Mouse (Mus musculus) macrophage (primary cell): ENCODE measurements at regions not wholly inside any gene's neighbourhood (a gene's known extent, or its start where the extent isn't known, plus 50 kb on each side); places are given as distances from the start of the nearest gene placed in this dataset.
"Not testable (repeated sequence)": the region's sequence is repeated elsewhere in the genome, so short reads cannot be mapped to it uniquely, and the experiment has no call there.

ENCODE experiments used
- H3K27ac ChIP-seq: fragments of 350-480 bp; formaldehyde crosslinking; 2 replicates; pipeline ENCODE4 v1.9.0; 2021
- H3K36me3 ChIP-seq: fragments of 350-480 bp; formaldehyde crosslinking; 2 replicates; pipeline ENCODE4 v1.9.0; 2021; ENCODE audit errors: inconsistent target
- H3K4me3 ChIP-seq: fragments of 350-480 bp; formaldehyde crosslinking; 2 replicates; pipeline ENCODE4 v1.9.0; 2021; ENCODE audit errors: inconsistent target
- H3K79me2 ChIP-seq: fragments of 350-480 bp; formaldehyde crosslinking; 2 replicates; pipeline ENCODE4 v1.9.0; 2021; ENCODE audit errors: inconsistent target
- WGBS: methylation state at CpG from one replicate; pipeline ENCODE4 v1.1.7; 2026; ENCODE audit warnings: inconsistent platforms; ENCODE audit not compliant: missing documents; 5-methylcytosine and 5-hydroxymethylcytosine counted together

DNA sequence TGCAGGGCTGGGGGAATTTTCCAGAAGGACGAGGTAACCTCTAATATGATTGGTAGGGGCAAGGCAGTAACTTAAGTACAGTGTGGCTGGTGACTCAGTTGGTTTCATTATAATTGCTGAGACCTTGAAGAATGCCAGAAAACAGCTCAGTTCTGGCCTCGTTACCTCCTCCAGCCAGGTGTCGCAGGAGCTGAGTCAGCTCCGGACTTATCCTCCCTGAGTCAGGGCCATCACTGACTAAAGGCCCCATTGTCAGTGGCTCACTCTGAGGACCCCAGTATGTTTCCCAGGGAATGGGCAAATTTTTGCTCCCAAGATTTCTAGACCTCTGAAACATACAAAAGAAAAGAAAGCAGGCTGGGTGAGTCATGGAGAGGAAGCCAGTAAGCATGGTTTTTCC lies 154.6 kb upstream of the Hs6st1 start:
- Histone ChIP-seq H3K4me3 (no peak overlapping the region), H3K27ac (no peak overlapping the region), H3K79me2 (no peaks in the 10 kb centered on the region), H3K36me3 (no peaks in the 10 kb centered on the region)
- WGBS: 91% methylated on average over 4 of the region's 4 CpGs

DNA sequence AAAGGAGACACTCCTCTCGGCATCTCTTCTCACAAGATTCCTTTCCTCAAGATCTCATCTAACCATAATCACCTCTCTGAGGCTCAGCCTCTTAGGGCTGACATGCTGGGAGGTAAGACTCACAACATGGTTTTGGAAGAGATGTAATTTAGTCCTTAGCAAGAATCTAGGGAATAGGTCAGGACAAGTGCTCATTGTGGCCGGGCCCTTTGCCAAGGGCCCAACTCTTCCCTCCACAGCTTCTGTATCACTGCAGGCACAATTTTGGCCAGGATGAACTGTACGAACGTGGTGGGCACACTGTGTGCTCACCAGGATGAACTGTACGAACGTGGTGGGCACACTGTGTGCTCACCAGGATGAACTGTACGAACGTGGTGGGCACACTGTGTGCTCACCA lies 154.0 kb upstream of the Hs6st1 start:
- not testable (repeated sequence) for H3K79me2 ChIP-seq
- WGBS: 93% methylated on average over 4 of the region's 8 CpGs

DNA sequence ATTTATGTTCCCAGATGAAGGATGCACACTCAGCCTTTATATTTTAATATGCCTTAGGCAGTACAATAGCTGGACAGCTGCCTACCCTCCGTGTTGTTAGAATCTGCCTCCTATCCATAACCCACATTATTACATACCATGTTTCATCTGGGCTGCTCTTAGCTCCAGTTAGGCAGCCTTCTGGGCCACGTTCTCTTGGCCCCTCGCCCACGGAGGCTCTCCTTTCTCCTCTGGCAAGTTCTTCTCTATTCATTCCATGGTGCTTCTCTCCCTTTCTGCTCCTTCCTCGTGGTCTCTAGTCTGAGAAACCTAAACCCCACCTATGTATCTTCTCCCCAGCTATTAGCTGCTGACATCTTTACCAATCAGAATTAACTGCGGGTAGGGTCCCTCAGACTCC lies 152.7 kb upstream of the Hs6st1 start:
- H3K27ac ChIP-seq: no peak overlapping the region
- 86% methylated on average over 6 of the region's 6 CpGs for WGBS
- H3K79me2 ChIP-seq: no peaks in the 10 kb centered on the region
- H3K4me3 ChIP-seq: no peak overlapping the region
- no peaks in the 10 kb centered on the region for H3K36me3 ChIP-seq

More for the DNA sequence above, 154.0 kb upstream of the Hs6st1 start:
- H3K4me3 ChIP-seq, H3K36me3 ChIP-seq, H3K27ac ChIP-seq: not testable (repeated sequence)

DNA sequence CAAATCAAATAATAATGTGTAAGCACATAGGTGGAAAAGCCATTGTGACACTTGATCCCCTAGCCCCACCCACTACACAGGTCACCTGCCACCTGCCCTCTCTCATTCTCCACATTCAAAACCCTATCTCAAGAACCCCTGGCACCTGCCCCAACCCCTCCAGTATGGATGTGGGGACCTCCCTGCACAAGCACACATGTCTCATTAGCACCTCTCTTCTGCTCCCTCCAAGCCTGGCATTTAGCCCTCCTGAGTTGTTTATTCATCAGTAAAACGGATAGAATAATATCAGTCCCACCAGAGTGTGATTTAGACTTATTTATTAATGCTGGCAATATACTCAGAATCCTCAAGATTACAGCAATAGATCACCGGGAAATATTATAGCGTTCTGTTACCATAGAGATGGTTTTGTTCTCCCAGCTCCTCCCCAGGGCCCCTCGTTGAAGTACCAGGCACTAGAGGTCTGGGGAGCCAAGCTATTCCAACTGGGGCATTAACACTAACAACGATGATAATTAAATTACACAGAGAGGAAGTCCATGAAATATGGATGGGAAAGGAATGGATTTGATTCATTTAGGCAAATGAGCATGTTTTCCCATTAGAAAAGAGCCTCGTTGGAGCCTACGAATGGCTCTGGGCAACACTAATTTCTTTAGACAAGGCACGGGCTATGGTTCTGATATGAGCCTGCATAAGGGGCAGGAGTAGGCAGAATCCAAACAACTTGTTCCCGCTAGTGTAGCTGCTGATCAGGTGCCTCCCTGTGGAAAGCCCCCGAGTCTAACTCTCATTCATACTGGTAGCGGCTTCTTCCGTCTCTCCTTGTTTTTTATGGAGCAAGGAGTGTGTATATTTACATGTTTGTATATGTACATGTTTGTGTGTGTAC lies 148.1 kb upstream of the Hs6st1 start:
- H3K36me3 ChIP-seq: no peaks in the 10 kb centered on the region
- no peak overlapping the region for H3K27ac ChIP-seq
- 93% methylated on average over 12 of the region's 12 CpGs for WGBS
- no peaks in the 10 kb centered on the region for H3K79me2 ChIP-seq
- H3K4me3 ChIP-seq: no peak overlapping the region

DNA sequence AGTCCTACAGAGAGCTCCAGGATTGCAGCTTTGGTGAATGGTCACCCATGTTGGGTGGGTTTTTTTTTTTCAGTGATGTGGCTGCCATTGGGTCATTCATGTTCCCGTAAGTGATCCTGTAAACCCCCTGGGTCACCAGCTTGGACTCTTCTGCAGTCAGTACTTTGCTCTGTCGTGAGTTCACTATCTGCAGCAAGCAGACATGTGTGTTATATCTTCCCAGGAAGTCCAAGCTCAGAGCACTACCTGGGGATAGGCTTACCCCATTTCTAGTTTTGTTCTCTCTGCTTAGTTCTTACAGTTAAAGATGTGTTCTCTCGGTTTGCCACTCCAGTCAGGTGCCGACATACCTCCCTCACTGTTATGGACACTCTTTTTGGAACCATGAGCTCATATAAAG lies 143.4 kb upstream of the Hs6st1 start:
- no peak overlapping the region for H3K27ac ChIP-seq
- 97% methylated on average over 4 of the region's 4 CpGs for WGBS
- no peak overlapping the region for H3K4me3 ChIP-seq
- H3K79me2 ChIP-seq: no peaks in the 10 kb centered on the region
- no peaks in the 10 kb centered on the region for H3K36me3 ChIP-seq

- H3K4me3 ChIP-seq: no peak overlapping the region
- 61% methylated on average over 4 of the region's 4 CpGs for WGBS
- H3K36me3 ChIP-seq: no peaks in the 10 kb centered on the region
- H3K79me2 ChIP-seq: no peaks in the 10 kb centered on the region
- no peak overlapping the region for H3K27ac ChIP-seq
Measured at GRCm38 (mm10) chr1:35925301-35925700, 142.9 kb upstream of the Hs6st1 start.

- H3K79me2 ChIP-seq: no peaks in the 10 kb centered on the region
- WGBS: 73% methylated on average over 5 of the region's 5 CpGs
- no peaks in the 10 kb centered on the region for H3K36me3 ChIP-seq
- no peak overlapping the region for H3K4me3 ChIP-seq
- H3K27ac ChIP-seq: no peak overlapping the region
Measured at GRCm38 (mm10) chr1:35926191-35927048, 141.8 kb upstream of the Hs6st1 start.

DNA sequence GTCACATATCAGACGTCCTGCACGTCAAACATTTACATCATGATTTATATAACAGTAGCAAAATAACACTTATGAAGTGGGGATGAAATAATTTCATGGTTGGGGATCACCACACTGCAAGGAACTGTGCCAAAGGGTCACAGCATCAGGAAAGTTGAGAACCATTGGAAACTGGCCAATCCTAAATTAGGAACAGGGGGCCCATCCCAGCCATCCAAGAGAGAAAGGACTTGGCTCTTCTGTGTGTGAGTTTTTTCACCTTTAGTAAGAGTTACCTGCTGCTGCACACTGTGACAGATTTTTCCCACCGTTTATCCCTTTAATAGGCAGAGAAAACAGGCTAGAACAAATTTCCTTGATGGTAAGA lies 141.2 kb upstream of the Hs6st1 start:
- no peak overlapping the region for H3K4me3 ChIP-seq
- no peak overlapping the region for H3K27ac ChIP-seq
- WGBS: 74% methylated on average over 3 of the region's 3 CpGs
- no peaks in the 10 kb centered on the region for H3K36me3 ChIP-seq
- no peaks in the 10 kb centered on the region for H3K79me2 ChIP-seq

- no peak overlapping the region for H3K4me3 ChIP-seq
- WGBS: 71% methylated on average over 3 of the region's 3 CpGs
- no peaks in the 10 kb centered on the region for H3K79me2 ChIP-seq
- no peak overlapping the region for H3K27ac ChIP-seq
- no peaks in the 10 kb centered on the region for H3K36me3 ChIP-seq
Measured at GRCm38 (mm10) chr1:35930351-35930750, 137.8 kb upstream of the Hs6st1 start.

- Histone ChIP-seq H3K4me3 (no peak overlapping the region), H3K27ac (no peak overlapping the region), H3K36me3 (no peaks in the 10 kb centered on the region), H3K79me2 (no peaks in the 10 kb centered on the region)
- 84% methylated on average over 7 of the region's 7 CpGs for WGBS
Measured at GRCm38 (mm10) chr1:35931056-35931455, 137.1 kb upstream of the Hs6st1 start.

GRCm38 (mm10) chr1:35933511-35933910 lies 134.7 kb upstream of the Hs6st1 start:
- no peaks in the 10 kb centered on the region for H3K36me3 ChIP-seq
- H3K27ac ChIP-seq: no peak overlapping the region
- no peaks in the 10 kb centered on the region for H3K79me2 ChIP-seq
- H3K4me3 ChIP-seq: no peak overlapping the region
- WGBS: 90% methylated on average over 7 of the region's 7 CpGs

- H3K79me2 ChIP-seq: no peaks in the 10 kb centered on the region
- H3K4me3 ChIP-seq: no peak overlapping the region
- H3K27ac ChIP-seq: no peak overlapping the region
- no peaks in the 10 kb centered on the region for H3K36me3 ChIP-seq
- 47% methylated on average over 7 of the region's 7 CpGs for WGBS
Measured at GRCm38 (mm10) chr1:35935099-35935651, 133.0 kb upstream of the Hs6st1 start.

- Histone ChIP-seq H3K36me3 (no peaks in the 10 kb centered on the region), H3K27ac (no peak overlapping the region), H3K4me3 (no peak overlapping the region), H3K79me2 (no peaks in the 10 kb centered on the region)
- 77% methylated on average over 5 of the region's 5 CpGs for WGBS
Measured at GRCm38 (mm10) chr1:35936362-35937093, 131.7 kb upstream of the Hs6st1 start.

DNA sequence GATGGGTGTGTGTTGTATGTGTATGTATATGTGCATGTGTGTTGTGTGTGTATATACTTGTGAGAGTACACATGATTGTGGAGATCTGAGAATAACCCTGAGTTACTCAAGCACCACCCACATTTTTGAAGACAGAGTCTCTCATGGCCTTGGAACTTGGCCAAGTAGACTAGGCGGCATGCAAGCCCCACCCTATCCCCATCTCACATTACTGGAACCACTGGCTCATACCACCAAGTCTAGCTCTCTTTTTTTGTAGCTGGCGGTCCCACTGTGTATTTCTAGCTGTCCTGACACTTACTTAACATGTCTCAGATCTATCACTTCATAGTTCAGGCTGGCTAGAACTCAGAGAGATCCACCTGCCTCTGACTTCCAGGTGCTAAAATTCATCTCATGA lies 128.0 kb upstream of the Hs6st1 start:
- Histone ChIP-seq H3K36me3 (no peaks in the 10 kb centered on the region), H3K79me2 (no peaks in the 10 kb centered on the region), H3K27ac (no peak overlapping the region), H3K4me3 (no peak overlapping the region)
- WGBS: 82% methylated on average over 1 of the region's 2 CpGs
